Mouse (Mus musculus) midbrain, postnatal 0 days (tissue): ENCODE data around the gene Cdc27. TPM values are rescaled to one million over a fixed set of nuclear protein-coding genes. Genes with fewer than 3 reads are reported as not detected.

Experiments
- ATAC-seq: fragments of 200-750 bp; cut with Nextera tagmentation; 2 replicates; pipeline ENCODE4 v1.8.0; 2017; ENCODE audit warnings: moderate number of reproducible peaks, mild to moderate bottlenecking, moderate TSS enrichment, moderate library complexity; ENCODE audit not compliant: low FRiP score
- DNase-seq: peaks from one replicate; pipeline ENCODE4 v3.0.0-alpha.2; 2015; ENCODE audit warnings: low spot score
- H3K27ac ChIP-seq: fragments of 300-500 bp; sonication (generic); 2 replicates; pipeline ENCODE4 v1.5.1; 2014; ENCODE audit warnings: low read depth, mild to moderate bottlenecking, low read length, mixed read lengths
- H3K27me3 ChIP-seq: fragments of 300-500 bp; sonication (generic); 2 replicates; pipeline ENCODE4 v1.6.1; 2014; ENCODE audit warnings: low read length, control low read depth, mixed read lengths; ENCODE audit not compliant: insufficient read depth
- H3K36me3 ChIP-seq: fragments of 300-500 bp; sonication (generic); 2 replicates; pipeline ENCODE4 v1.6.1; 2014; ENCODE audit warnings: low read length, control low read depth, mixed read lengths; ENCODE audit not compliant: insufficient read depth
- H3K4me1 ChIP-seq: fragments of 300-500 bp; sonication (generic); 2 replicates; pipeline ENCODE4 v1.6.1; 2014; ENCODE audit warnings: mild to moderate bottlenecking, control low read depth, antibody characterized with exemption, low read length, mixed read lengths; ENCODE audit not compliant: insufficient read depth
- H3K4me2 ChIP-seq: fragments of 300-500 bp; sonication (generic); 2 replicates; pipeline ENCODE4 v1.6.1; 2014; ENCODE audit warnings: low read depth, mild to moderate bottlenecking, low read length, mixed read lengths; ENCODE audit not compliant: poor library complexity, severe bottlenecking
- H3K4me3 ChIP-seq: fragments of 300-500 bp; sonication (generic); 2 replicates; pipeline ENCODE4 v1.5.1; 2014; ENCODE audit warnings: low read depth, mild to moderate bottlenecking, low read length, moderate library complexity
- H3K9ac ChIP-seq: fragments of 300-500 bp; sonication (generic); replicated peaks from 2 replicates; pipeline ENCODE4 v1.6.1; 2014; ENCODE audit warnings: mild to moderate bottlenecking, low read length, moderate library complexity, mixed read lengths; ENCODE audit not compliant: poor library complexity, severe bottlenecking
- H3K9me3 ChIP-seq: fragments of 300-500 bp; sonication (generic); 2 replicates; pipeline ENCODE4 v1.6.1; 2016; ENCODE audit warnings: low read length, control low read depth
- CTCF ChIP-seq: IDR thresholded peaks from 2 replicates; pipeline ENCODE4 v1.5.1; 2016; ENCODE audit warnings: antibody characterized with exemption, mild to moderate bottlenecking
- WGBS: fragments of 180-500 bp; shearing (Covaris S2); extraction: QIAGEN DNeasy Blood & Tissue Kit; methylation state at CpG from one replicate; pipeline ENCODE4 v1.1.7; 2014; 5-methylcytosine and 5-hydroxymethylcytosine counted together
- polyA plus RNA-seq: library from polyadenylated mRNA; unstranded; fragments of >200 nt; fragmentation: Nextera tagmentation; extraction: Ambion mirVana; gene quantifications from 2 replicates; pipeline ENCODE4 v1.2.1, GENCODE M21; 2015
- total RNA-seq: library from RNA; depleted of rRNA; stranded (reverse); fragments of >200 nt; gene quantifications from 2 replicates; pipeline ENCODE4 v1.2.3, GENCODE M21; 2014

Gene Cdc27
- total and polyA plus RNA-seq, 2 experiments from 2014 or later: 33.5 to 34.1 TPM

DNA sequence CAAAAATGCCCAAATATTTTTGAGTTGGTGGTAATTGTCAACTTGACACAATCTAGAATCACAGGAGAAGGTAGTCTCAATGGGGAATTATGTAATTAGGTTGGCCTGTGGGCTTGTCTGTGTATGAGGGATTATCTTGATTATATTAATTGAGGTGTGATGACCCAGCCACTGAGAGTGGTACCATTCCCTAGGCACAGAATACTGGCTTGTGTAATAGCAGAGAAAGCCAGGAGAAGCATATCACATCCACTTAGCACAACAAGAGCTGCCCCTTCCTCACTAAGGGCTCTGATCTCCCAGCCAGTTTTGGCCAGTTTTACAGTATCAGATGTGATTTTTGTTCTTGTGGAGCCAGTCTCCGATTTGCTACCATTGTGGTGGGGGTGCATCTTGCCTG, 39.1 kb upstream of the Cdc27 start:
- no peak for TF ChIP-seq CTCF
- DNase-seq: no peak
- Histone ChIP-seq H3K9ac (no peak overlapping the region), H3K27ac (no peak overlapping the region), H3K27me3 (no peaks in the 10 kb centered on the region), H3K9me3 (no peaks in the 10 kb centered on the region), H3K36me3 (no peaks in the 10 kb centered on the region), H3K4me2 (no peak overlapping the region), H3K4me3 (no peak overlapping the region), H3K4me1 (no peaks in the 10 kb centered on the region)
- no peak for ATAC-seq
- WGBS: 79% methylated on average over 1 of the region's 1 CpGs

DNA sequence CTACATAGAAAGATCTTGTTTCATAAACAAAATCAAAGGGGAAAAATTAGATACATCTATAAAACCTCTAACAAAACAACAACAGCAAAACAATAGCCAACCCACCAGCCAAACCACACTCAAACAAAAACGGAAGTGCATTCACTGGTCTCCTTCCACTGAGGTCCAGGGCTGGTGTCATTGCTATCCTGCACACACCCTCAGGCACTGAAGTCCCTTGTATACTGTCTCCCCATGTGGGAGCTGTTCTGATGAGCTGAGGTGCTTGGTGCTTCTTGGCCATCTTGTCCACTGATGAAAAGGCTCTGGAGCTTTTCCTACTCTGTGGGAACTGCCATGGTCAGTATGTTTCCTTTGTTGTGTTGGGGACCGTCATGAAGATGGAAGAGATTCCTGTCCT, 38.1 kb upstream of the Cdc27 start:
- no peak for ATAC-seq
- 94% methylated on average over 2 of the region's 2 CpGs for WGBS

DNA sequence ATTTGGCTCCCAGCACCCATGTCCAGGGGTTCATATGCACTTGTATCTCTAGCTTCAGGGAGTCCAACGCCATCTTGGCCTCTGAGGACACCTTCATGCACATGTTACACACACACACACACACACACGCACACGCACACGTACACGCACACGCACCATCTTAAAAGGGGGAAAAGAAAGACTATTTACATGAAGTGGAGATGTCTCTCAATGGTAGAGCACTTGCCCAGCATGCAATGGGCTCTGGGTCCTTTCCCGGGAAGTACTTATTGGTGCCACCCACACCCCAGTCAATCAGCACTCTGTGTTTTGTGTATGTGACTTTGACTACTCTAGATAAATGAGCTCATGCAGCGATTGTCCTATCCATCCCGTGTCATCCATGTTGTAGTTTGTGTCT, 37.5 kb upstream of the Cdc27 start:
- Histone ChIP-seq H3K27me3 (no peaks in the 10 kb centered on the region), H3K4me1 (no peaks in the 10 kb centered on the region), H3K36me3 (no peaks in the 10 kb centered on the region), H3K27ac (no peak overlapping the region), H3K9me3 (no peaks in the 10 kb centered on the region), H3K9ac (no peak overlapping the region), H3K4me2 (no peak overlapping the region), H3K4me3 (no peak overlapping the region)
- ATAC-seq (no peak), DNase-seq (no peak)
- 95% methylated on average over 9 of the region's 9 CpGs for WGBS
- TF ChIP-seq CTCF: no peak

More for the DNA sequence above, 38.1 kb upstream of the Cdc27 start:
- no peak overlapping the region for H3K4me3 ChIP-seq
- no peaks in the 10 kb centered on the region for H3K36me3 ChIP-seq
- H3K9ac ChIP-seq: no peak overlapping the region
- TF ChIP-seq CTCF: no peak
- H3K4me2 ChIP-seq: no peak overlapping the region
- H3K9me3 ChIP-seq: no peaks in the 10 kb centered on the region
- H3K27me3 ChIP-seq: no peaks in the 10 kb centered on the region
- no peak for DNase-seq
- no peak overlapping the region for H3K27ac ChIP-seq
- H3K4me1 ChIP-seq: no peaks in the 10 kb centered on the region

DNA sequence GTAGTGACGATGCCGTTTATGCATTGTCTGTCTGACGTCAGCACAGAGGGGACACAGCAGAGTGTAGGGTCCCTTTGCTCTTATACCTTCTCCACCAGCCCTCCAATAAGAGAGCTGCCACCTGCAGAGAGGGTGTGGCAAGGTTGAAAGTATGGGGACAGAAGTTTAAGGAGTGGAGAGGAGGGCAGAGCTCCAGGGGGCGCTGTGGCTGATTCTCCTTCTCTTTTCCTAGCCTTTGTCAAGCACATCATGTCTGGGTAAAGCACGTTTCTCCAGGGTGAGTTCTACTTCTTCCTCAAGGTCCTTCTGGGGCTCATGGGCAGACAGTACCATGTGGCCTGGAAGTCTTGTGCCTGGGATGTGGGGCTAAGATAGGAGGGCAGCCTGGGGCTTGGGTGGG, 35.1 kb upstream of the Cdc27 start:
- no peak overlapping the region for H3K4me3 ChIP-seq
- no peak overlapping the region for H3K27ac ChIP-seq
- H3K9me3 ChIP-seq: no peaks in the 10 kb centered on the region
- no peaks in the 10 kb centered on the region for H3K27me3 ChIP-seq
- H3K4me1 ChIP-seq: no peaks in the 10 kb centered on the region
- H3K36me3 ChIP-seq: no peaks in the 10 kb centered on the region
- ATAC-seq (no peak), DNase-seq (no peak)
- no peak overlapping the region for H3K4me2 ChIP-seq
- no peak overlapping the region for H3K9ac ChIP-seq
- 75% methylated on average over 5 of the region's 5 CpGs for WGBS
- TF ChIP-seq CTCF: no peak

DNA sequence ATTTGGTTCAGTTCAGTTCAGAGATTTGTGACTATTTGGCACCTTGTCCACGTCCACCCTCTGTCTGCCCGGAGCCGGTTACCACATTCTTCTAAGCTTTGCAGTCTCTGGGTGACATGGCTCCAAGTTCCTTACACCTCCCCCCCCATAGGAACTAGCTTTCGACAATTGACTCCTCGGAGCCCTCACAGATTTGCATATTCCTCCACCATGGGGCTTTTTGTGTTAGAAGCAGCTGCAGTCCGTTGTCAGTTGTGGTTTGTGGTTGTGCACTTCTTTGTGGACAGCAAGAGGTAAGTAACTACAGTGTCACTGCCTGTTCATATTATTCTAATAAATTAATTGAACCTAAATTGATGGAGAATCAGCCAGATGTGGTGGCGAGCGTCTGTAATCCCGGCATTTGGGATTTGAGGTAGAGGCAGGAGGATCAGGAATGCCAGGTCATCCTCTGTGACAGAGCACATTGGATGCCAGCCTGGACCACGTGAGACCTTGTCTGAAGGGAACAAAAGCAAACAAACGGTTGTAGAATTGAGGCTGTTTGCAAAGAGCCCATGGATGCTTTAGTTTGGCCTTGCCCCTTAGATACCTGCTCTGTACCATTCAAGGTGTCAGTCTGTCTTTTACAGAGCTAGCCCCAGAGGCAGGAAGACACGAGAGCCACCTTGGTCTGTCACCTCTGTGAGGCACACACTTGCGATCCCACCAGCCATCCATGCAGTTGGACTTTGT, 32.4 kb upstream of the Cdc27 start:
- no peak for TF ChIP-seq CTCF
- DNase-seq (no peak), ATAC-seq (no peak)
- Histone ChIP-seq H3K9ac (no peak overlapping the region), H3K4me2 (no peak overlapping the region), H3K27ac (no peak overlapping the region), H3K4me1 (0 out of 2 replicates have a peak, but pooled peaks cover 3% of the 10 kb centered on the region), H3K9me3 (no peaks in the 10 kb centered on the region), H3K36me3 (no peaks in the 10 kb centered on the region), H3K27me3 (no peaks in the 10 kb centered on the region), H3K4me3 (no peak overlapping the region)
- 59% methylated on average over 13 of the region's 13 CpGs for WGBS

DNA sequence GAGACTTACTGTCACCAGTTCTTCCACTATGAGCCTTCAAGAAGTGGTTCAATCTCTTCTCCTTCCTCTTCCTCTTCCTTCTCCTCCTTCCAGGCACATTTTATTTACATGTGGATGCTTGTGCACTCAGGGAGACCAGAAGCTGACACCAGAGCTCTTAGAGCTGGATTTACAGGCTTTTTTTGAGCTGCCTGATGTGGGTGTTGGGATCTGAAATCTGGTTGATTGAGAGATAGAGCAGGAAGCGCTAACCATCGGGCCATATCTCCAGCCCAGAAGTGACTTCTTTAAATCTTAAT, 31.8 kb upstream of the Cdc27 start:
- H3K27ac ChIP-seq: no peak overlapping the region
- ATAC-seq: no peak
- H3K4me1 ChIP-seq: 0 out of 2 replicates have a peak, but pooled peaks cover 3% of the 10 kb centered on the region
- no peaks in the 10 kb centered on the region for H3K9me3 ChIP-seq
- no peak overlapping the region for H3K4me2 ChIP-seq
- H3K4me3 ChIP-seq: no peak overlapping the region
- no peaks in the 10 kb centered on the region for H3K27me3 ChIP-seq
- H3K9ac ChIP-seq: no peak overlapping the region
- 92% methylated on average over 2 of the region's 2 CpGs for WGBS
- no peaks in the 10 kb centered on the region for H3K36me3 ChIP-seq
- DNase-seq: no peak
- no peak for TF ChIP-seq CTCF
